Mouse (Mus musculus): ENCODE results near the gene Atp11a. TPM values are rescaled to one million over a fixed set of nuclear protein-coding genes. Genes with fewer than 3 reads are reported as not detected.
A peak's percentile ranks its signal among the peaks of the same experiment; 100 is the strongest.

Atp11a gene
- polyA plus RNA-seq, 1 experiment from 2014 or later, result 15.9 TPM

DNA sequence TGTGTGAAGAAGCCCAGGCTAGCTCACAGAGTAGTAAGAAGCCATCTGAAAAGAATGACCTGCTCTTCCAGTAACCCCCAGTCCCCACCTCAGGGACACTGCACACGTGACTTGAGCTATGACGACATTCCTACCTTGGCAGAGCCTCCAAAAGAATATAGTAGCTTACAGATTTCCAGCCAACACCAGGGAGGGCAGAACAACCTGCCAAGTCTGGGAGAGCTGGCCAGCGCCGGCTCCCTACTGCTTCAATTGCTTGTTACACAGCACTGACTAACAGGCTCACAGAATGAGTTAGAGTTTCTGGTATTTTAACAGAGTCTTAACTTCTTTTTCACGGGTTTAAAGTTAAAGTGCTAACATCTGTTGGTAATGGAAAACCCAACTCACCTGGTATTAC lies 2.7 kb upstream of the Atp11a start:
- WGBS, result 77% methylated on average over 5 of the region's 5 CpGs
- Histone ChIP-seq H3K27ac (no peak overlapping the region), H3K9me3 (no peaks in the 10 kb centered on the region), H3K4me1 (replicated peaks) (peaks cover 17% of the 10 kb centered on the region), H3K4me3 (replicated peaks) (no peak overlapping the region), H3K27me3 (replicated peaks) (no peaks in the 10 kb centered on the region), H3K9ac (no peak overlapping the region), H3K4me2 (replicated peaks) (no peak overlapping the region), H3K36me3 (no peaks in the 10 kb centered on the region)
- ATAC-seq, result no peak

DNA sequence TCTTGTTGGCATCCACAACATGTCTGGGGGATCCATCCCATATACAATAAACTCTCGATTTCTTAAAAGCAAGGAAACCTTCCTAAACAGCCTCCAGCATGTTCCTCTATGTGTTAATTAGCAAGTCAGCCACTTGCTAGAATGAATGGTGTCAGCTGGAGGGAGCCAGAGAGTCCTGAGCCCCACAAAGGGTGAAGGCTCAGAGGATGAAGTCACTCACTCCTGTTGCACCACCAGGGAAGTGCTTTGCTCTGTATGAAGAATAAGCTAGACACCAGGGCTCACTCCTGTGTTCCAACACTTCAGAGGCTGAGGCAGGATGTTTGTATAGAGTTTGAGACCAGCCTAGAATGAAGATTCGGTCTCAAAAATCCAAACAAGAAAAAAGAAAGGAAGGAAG lies 1.5 kb upstream of the Atp11a start:
- H3K9me3 ChIP-seq, result no peaks in the 10 kb centered on the region
- H3K27ac ChIP-seq, result no peak overlapping the region
- peaks cover 21% of the 10 kb centered on the region for H3K4me1 ChIP-seq (replicated peaks)
- no peak overlapping the region for H3K4me3 ChIP-seq (replicated peaks)
- ATAC-seq, result no peak
- no peaks in the 10 kb centered on the region for H3K36me3 ChIP-seq
- H3K4me2 ChIP-seq (replicated peaks), result no peak overlapping the region
- no peak overlapping the region for H3K9ac ChIP-seq
- H3K27me3 ChIP-seq (replicated peaks), result no peaks in the 10 kb centered on the region
- 68% methylated on average over 2 of the region's 2 CpGs for WGBS

DNA sequence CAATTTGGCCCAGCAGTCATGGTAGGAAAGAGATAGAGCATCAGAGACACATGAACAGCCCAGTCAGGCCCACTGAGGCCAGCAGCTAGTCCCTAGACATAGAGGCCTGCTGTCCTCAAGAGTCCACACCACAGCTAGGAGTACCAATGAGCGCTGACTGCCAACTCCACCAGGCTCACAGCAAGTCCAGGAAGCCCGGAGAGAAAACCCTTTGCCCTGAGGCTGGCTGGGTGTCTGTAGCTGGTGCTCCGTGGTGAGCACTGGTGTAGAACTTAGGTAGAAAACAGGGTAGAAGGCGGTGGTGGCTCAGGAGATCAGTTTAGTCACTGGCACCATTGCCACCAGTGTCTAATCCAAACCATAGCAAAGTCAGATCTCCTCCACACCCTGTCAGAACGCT lies 988 bp upstream of the Atp11a start:
- Histone ChIP-seq H3K4me2 (replicated peaks) (no peak overlapping the region; the same call in 1 of the 2 replicates), H3K4me1 (replicated peaks) (peaks cover 21% of the 10 kb centered on the region), H3K9me3 (no peaks in the 10 kb centered on the region), H3K27ac (0 out of 2 replicates have a peak overlapping the region, but pooled peaks have one; percentile 70), H3K36me3 (no peaks in the 10 kb centered on the region), H3K4me3 (replicated peaks) (no peak overlapping the region), H3K27me3 (replicated peaks) (no peaks in the 10 kb centered on the region), H3K9ac (no peak overlapping the region)
- WGBS, result 90% methylated on average over 5 of the region's 5 CpGs
- no peak for ATAC-seq

DNA sequence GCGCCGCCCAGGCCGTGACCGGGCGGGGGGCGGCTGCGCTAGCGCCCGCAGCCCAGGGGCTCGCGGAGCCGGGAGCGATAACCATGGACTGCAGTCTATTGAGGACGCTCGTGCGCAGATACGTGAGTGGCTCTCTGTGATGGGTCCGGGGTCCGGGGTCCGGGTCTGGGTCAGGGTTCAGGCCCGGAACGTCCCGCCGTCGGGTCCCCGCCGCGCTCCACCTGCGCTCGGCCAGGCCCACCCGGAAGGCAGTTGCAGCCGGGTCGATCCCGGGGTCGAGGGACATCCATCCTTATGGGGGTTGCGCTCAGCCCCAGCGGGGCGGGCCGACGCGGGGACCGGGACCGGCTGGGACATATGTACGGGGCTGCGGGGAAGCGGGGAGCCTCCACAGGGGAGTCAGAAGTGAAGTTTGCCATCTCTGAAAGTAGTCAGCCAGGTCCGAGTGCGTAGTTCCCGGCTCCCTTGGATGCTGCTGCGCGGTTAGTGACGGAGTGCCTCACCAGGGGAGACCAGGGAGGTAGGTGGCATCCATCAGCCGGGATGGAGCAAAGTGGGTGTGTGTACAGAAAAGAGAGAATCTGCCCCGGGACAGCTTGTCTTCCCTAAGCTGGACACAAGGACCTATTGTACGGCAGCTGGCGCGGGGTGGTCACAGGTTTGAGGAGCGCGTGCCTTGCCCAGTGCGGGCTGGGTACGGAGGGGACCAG lies 572 bp downstream of the Atp11a start:
- Histone ChIP-seq H3K4me2 (replicated peaks) (peak overlapping the region; percentile 82), H3K36me3 (no peaks in the 10 kb centered on the region), H3K4me1 (replicated peaks) (peaks cover 21% of the 10 kb centered on the region), H3K27me3 (replicated peaks) (no peaks in the 10 kb centered on the region), H3K9me3 (no peaks in the 10 kb centered on the region), H3K27ac (peak overlapping the region; percentile 70), H3K4me3 (replicated peaks) (peak overlapping the region; percentile 89), H3K9ac (peak overlapping the region; percentile 94)
- peak; percentile 52 for ATAC-seq
- under 1% methylated on average over 61 of the region's 61 CpGs for WGBS

DNA sequence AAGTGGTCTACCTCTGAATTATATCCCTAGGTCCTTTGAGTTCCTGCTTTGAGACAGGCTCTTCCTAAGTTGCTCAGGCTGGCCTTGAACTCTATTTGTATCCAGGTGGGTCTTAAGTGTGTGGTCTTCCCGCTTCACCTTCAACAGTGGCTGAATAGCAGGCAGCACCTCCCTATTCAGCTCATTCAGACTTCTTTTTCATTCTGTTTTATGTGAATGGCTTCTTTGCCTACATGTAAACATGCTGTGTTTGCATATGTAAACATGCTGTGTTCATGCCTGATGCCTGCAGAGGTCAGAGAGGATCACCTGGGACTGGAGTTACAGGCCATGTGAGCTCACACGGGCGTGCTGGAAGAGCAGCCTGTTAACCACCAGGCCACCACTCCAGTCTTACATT lies 3.1 kb downstream of the Atp11a start:
- 72% methylated on average over 3 of the region's 3 CpGs for WGBS

DNA sequence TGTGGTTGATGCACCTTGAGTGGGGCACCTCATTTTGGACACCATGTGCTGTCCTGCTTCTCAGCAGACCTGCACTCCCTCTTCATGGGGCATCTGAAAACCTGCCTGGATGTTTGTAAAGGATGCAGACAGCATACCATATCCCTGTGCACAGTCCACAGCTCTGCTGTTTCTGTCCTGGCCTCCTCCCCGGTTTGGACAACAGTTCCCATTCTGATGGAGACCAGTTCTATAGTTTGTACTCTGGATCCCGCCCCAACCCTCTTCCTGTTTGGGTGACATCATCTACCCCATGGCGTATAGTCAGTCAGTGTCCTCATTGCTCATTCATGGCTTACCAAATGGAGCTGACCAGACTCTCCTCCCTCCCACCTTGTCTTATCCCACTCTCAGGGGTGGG lies 5.1 kb downstream of the Atp11a start:
- no peak overlapping the region for H3K4me2 ChIP-seq (replicated peaks)
- H3K9ac ChIP-seq, result no peak overlapping the region
- H3K27ac ChIP-seq, result no peak overlapping the region
- ATAC-seq, result no peak
- H3K36me3 ChIP-seq, result no peaks in the 10 kb centered on the region
- no peak overlapping the region for H3K4me3 ChIP-seq (replicated peaks)
- no peaks in the 10 kb centered on the region for H3K27me3 ChIP-seq (replicated peaks)
- H3K9me3 ChIP-seq, result no peaks in the 10 kb centered on the region
- 70% methylated on average over 3 of the region's 3 CpGs for WGBS
- H3K4me1 ChIP-seq (replicated peaks), result peaks cover 20% of the 10 kb centered on the region

More for the DNA sequence above, 3.1 kb downstream of the Atp11a start:
- no peak for ATAC-seq
- Histone ChIP-seq H3K27me3 (replicated peaks) (no peaks in the 10 kb centered on the region), H3K4me1 (replicated peaks) (peaks cover 25% of the 10 kb centered on the region), H3K9me3 (no peaks in the 10 kb centered on the region), H3K27ac (no peak overlapping the region), H3K4me2 (replicated peaks) (no peak overlapping the region), H3K36me3 (no peaks in the 10 kb centered on the region), H3K9ac (no peak overlapping the region), H3K4me3 (replicated peaks) (no peak overlapping the region)

DNA sequence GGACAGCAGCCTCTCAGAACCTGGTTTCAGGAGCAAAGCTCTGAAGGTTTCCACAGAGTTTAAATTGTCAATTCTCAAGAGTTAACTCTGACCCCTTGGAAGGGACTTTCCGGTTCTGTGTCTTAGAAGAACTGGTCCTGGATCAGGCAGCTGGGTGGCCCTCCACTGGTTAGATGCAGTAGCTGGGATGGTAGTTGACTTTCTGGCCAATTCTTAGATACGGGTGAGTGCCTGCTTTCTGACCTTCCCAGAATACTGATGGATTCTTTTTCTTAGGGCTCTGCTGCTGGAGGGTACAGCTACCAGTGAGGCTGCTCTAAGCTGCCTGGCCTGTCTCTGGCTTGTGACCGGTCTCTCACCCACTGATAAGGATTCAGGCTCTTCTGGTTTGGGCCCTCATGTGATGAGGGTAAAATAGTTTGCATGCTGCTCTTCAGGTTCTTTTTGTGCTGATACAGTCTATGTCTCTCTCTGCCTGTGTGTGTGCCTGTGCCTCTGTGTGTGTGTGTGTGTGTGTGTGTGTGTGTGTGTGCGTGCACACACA lies 6.8 kb downstream of the Atp11a start:
- H3K4me2 ChIP-seq (replicated peaks), result no peak overlapping the region
- peaks cover 14% of the 10 kb centered on the region for H3K4me1 ChIP-seq (replicated peaks)
- H3K9me3 ChIP-seq, result no peaks in the 10 kb centered on the region
- WGBS, result 75% methylated on average over 4 of the region's 4 CpGs
- ATAC-seq, result no peak; the same call in 1 of the 2 replicates
- no peak overlapping the region for H3K4me3 ChIP-seq (replicated peaks)
- no peaks in the 10 kb centered on the region for H3K27me3 ChIP-seq (replicated peaks)
- no peaks in the 10 kb centered on the region for H3K36me3 ChIP-seq
- H3K9ac ChIP-seq, result no peak overlapping the region
- H3K27ac ChIP-seq, result no peak overlapping the region

DNA sequence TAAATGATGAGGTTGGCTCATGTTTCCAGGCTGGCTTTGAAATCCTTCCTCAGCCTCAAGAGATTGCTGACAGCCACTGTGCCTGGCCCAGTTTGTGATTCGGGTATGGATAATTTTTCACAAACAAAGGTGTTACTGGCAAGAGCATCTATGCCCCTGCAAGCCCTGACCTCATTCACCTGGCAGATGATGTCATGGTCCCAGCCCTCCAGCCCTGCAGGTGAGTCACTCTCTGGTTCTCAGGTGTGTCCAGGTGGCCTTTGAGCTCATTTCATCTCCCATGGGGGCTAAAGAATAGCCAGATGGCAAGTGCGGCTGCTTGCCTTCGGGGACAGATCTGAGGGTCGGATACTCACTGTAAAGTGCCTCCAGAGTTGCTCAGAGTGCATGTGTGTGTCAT lies 8.2 kb downstream of the Atp11a start:
- H3K4me3 ChIP-seq (replicated peaks), result no peak overlapping the region
- ATAC-seq, result no peak
- no peak overlapping the region for H3K9ac ChIP-seq
- no peaks in the 10 kb centered on the region for H3K9me3 ChIP-seq
- H3K4me1 ChIP-seq (replicated peaks), result peaks cover 10% of the 10 kb centered on the region; the same call in 1 of the 2 replicates
- H3K27me3 ChIP-seq (replicated peaks), result no peaks in the 10 kb centered on the region
- no peaks in the 10 kb centered on the region for H3K36me3 ChIP-seq
- WGBS, result 74% methylated on average over 4 of the region's 4 CpGs
- H3K4me2 ChIP-seq (replicated peaks), result no peak overlapping the region
- H3K27ac ChIP-seq, result no peak overlapping the region

DNA sequence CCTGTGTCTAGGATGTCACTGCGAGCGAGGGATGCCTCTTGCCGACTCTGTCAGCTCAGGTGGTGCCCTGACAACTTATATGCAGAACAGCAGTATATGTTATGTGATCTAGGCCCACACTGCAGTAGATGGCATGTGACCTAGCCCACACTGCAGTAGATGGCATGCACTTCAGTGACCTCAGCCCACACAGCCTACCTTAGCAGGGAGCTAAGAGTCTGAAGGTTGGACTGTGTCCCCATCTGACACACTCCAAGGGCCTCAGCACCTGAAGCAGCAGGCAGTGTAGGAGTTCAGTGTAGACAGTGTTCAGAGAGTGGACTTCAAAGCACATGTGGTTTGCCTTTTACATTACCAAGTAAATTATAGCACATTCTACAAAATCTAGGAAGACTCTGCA lies 10.4 kb downstream of the Atp11a start:
- H3K4me2 ChIP-seq (replicated peaks), result no peak overlapping the region
- no peak overlapping the region for H3K9ac ChIP-seq
- no peak overlapping the region for H3K4me3 ChIP-seq (replicated peaks)
- no peak overlapping the region for H3K27ac ChIP-seq
- WGBS, result 88% methylated on average over 3 of the region's 3 CpGs
- H3K36me3 ChIP-seq, result no peaks in the 10 kb centered on the region
- 0 out of 2 replicates have a peak, but pooled peaks have one; percentile 18 for ATAC-seq
- no peaks in the 10 kb centered on the region for H3K27me3 ChIP-seq (replicated peaks)
- no peaks in the 10 kb centered on the region for H3K9me3 ChIP-seq
- H3K4me1 ChIP-seq (replicated peaks), result peaks cover 11% of the 10 kb centered on the region

DNA sequence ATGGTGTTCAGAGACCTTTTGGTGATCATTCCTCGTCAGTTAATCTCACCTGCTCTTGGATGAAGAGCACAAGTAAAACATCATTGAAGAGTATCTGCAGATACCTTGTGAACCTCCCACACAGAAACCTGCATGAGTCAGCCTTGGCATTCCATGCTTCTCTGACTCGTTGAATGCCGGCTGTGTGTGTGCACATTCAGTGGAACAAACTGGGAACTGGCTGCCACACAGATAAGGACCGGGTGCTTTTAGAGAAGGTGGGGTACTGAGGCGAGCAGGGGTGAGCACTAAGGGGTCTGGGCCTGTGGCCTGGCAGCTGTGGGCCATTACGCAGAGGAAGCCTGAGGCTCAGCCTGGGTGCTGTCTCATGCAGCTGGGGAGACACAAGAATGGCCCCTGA lies 11.9 kb downstream of the Atp11a start:
- Histone ChIP-seq H3K36me3 (no peaks in the 10 kb centered on the region), H3K27me3 (replicated peaks) (no peaks in the 10 kb centered on the region), H3K4me3 (replicated peaks) (no peak overlapping the region), H3K4me2 (replicated peaks) (no peak overlapping the region), H3K9me3 (no peaks in the 10 kb centered on the region), H3K9ac (no peak overlapping the region), H3K27ac (no peak overlapping the region), H3K4me1 (replicated peaks) (peaks cover 15% of the 10 kb centered on the region; the same call in 1 of the 2 replicates)
- ATAC-seq, result no peak
- 71% methylated on average over 6 of the region's 6 CpGs for whole genome bisulfite sequencing

DNA sequence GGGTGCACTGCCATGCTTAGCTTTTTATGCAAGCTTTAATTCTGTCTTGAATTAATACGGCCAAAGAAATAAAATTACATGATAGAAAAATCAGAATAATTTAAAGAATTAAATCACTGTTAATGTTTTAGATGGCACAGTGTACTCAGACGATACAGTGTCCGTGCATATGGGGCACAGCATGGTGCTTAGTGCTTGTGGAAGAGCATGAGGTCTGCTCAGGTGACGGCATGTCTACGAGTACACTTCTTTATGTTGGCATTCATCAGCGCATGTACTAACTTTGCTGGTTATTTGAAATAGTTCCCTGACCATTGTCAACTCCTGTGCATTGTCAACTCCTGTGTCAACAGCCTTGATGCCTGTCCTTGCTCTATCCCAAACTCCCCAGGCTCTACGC lies 12.5 kb downstream of the Atp11a start:
- ATAC-seq, result no peak
- H3K4me3 ChIP-seq (replicated peaks), result no peak overlapping the region
- H3K4me2 ChIP-seq (replicated peaks), result no peak overlapping the region
- peaks cover 17% of the 10 kb centered on the region; the same call in 1 of the 2 replicates for H3K4me1 ChIP-seq (replicated peaks)
- H3K27me3 ChIP-seq (replicated peaks), result no peaks in the 10 kb centered on the region
- H3K9ac ChIP-seq, result no peak overlapping the region
- H3K27ac ChIP-seq, result no peak overlapping the region
- whole genome bisulfite sequencing, result 94% methylated on average over 7 of the region's 7 CpGs
- H3K36me3 ChIP-seq, result no peaks in the 10 kb centered on the region
- H3K9me3 ChIP-seq, result no peaks in the 10 kb centered on the region

DNA sequence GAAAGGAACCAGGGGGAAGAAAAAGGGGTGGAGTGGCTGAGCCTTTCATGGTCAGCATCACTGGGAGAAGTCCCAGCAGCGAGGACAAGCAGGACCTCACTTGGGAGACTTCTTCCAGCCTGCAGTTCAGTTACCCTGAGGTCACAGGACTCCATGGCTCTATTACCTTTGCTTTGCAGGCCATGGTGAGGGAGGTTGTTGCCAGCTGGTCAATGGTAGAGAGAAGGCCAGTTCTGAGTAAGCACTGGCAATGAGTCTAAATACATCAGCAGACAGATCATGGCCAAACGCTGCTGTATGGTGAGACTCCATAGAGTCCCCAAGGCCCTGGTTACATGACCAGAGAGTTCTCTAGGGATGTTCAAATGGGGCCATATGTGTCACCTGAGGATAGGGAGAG lies 15.5 kb downstream of the Atp11a start:
- H3K27me3 ChIP-seq (replicated peaks), result no peaks in the 10 kb centered on the region
- 86% methylated on average over 2 of the region's 2 CpGs for WGBS
- no peak for ATAC-seq
- peaks cover 29% of the 10 kb centered on the region for H3K4me1 ChIP-seq (replicated peaks)
- no peak overlapping the region for H3K9ac ChIP-seq
- no peaks in the 10 kb centered on the region for H3K9me3 ChIP-seq
- H3K4me2 ChIP-seq (replicated peaks), result no peak overlapping the region
- no peak overlapping the region for H3K4me3 ChIP-seq (replicated peaks)
- H3K36me3 ChIP-seq, result no peaks in the 10 kb centered on the region
- H3K27ac ChIP-seq, result no peak overlapping the region

DNA sequence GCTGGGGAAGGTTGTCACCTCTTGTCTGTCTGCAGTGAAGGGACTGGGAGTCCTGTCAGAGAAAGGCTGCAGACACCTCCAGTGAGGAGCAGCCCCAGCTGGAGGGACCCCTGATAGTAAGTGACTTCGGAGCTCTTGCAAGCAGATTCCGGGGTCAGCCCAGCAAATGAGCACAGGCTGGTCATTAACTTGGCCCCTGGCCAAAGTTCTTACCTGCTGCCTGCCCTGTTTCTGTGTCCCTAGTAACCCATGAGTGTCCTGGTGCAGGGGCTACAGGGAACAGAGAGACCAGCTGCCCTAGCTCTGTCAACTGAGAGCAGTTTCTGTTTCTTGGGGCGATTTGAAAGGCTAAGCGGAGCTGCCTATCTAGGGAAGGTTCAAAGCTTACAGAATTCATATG lies 17.1 kb downstream of the Atp11a start:
- H3K27ac ChIP-seq, result no peak overlapping the region
- no peaks in the 10 kb centered on the region for H3K36me3 ChIP-seq
- no peak overlapping the region for H3K4me3 ChIP-seq (replicated peaks)
- no peak for ATAC-seq
- no peaks in the 10 kb centered on the region for H3K9me3 ChIP-seq
- H3K4me2 ChIP-seq (replicated peaks), result no peak overlapping the region
- H3K9ac ChIP-seq, result no peak overlapping the region
- no peaks in the 10 kb centered on the region for H3K27me3 ChIP-seq (replicated peaks)
- WGBS, result 54% methylated on average over 4 of the region's 4 CpGs
- peaks cover 32% of the 10 kb centered on the region for H3K4me1 ChIP-seq (replicated peaks)
